Mouse (Mus musculus) CH12.LX (cell line): ENCODE data around the gene Tpd52l1. TPM values are rescaled to one million over a fixed set of nuclear protein-coding genes. Genes with fewer than 3 reads are reported as not detected.

Experiments
- DNase-seq: peaks from one replicate; pipeline ENCODE4 v3.0.0-alpha.2; 2013; ENCODE audit errors: extremely low read depth
- H3K27ac ChIP-seq: 2 replicates; pipeline ENCODE4 v1.5.1; 2012; ENCODE audit warnings: low read depth, mild to moderate bottlenecking, control low read depth, moderate library complexity; ENCODE audit not compliant: insufficient read depth
- H3K27me3 ChIP-seq: replicated peaks from 2 replicates; pipeline ENCODE3; 2012; ENCODE audit warnings: inconsistent platforms
- H3K36me3 ChIP-seq, 2 experiments: replicated peaks in 1 of 2; 2 replicates each; pipeline versions ENCODE3 to v1.6.1; 2012; ENCODE audit warnings: inconsistent platforms in 1 of 2, low read length in 1 of 2, mild to moderate bottlenecking in 1 of 2, mixed read lengths in 1 of 2, moderate library complexity in 1 of 2; ENCODE audit not compliant: control insufficient read depth in 1 of 2, insufficient read depth in 1 of 2
- H3K4me1 ChIP-seq, 2 experiments: 2 replicates each; pipeline ENCODE4 v1.6.1; 2012; ENCODE audit warnings: inconsistent platforms in 1 of 2, moderate library complexity in 1 of 2; ENCODE audit not compliant: insufficient read depth in 2 of 2, control insufficient read depth in 1 of 2
- H3K4me2 ChIP-seq: 2 replicates; pipeline ENCODE4 v1.6.1; 2012; ENCODE audit warnings: low read depth, mild to moderate bottlenecking, control low read depth; ENCODE audit not compliant: poor library complexity, insufficient read depth, severe bottlenecking
- H3K4me3 ChIP-seq, 3 experiments: fragments of 150-350 bp in 1 of 3; sonication (generic) in 1 of 3; replicated peaks in 1 of 3; 2 replicates each; pipeline versions ENCODE3 to v1.5.1; 2011 to 2012; ENCODE audit warnings: low read depth in 2 of 3, low read length in 2 of 3, mild to moderate bottlenecking in 2 of 3, moderate library complexity in 2 of 3, control low read depth in 1 of 3, improper control_type of control experiment in 1 of 3, inconsistent platforms in 1 of 3, mixed read lengths in 1 of 3; ENCODE audit not compliant: poor library complexity in 1 of 3
- H3K79me2 ChIP-seq: replicated peaks from 2 replicates; pipeline ENCODE4 v1.6.1; 2012; ENCODE audit warnings: mild to moderate bottlenecking, moderate library complexity; ENCODE audit not compliant: control insufficient read depth, poor library complexity, insufficient read depth, severe bottlenecking; ENCODE audit errors: extremely low read depth
- H3K9ac ChIP-seq: 2 replicates; pipeline ENCODE4 v1.6.1; 2012; ENCODE audit warnings: low read depth, mild to moderate bottlenecking, control low read depth, moderate library complexity; ENCODE audit not compliant: insufficient read depth
- H3K9me3 ChIP-seq: replicated peaks from 2 replicates; pipeline ENCODE3; 2012; ENCODE audit warnings: low read length, inconsistent platforms, mixed read lengths
- CHD2 ChIP-seq: IDR thresholded peaks from 2 replicates; pipeline ENCODE4 v1.6.1; 2011; ENCODE audit warnings: low read length, improper control_type of control experiment
- E2F4 ChIP-seq: IDR thresholded peaks from 2 replicates; pipeline ENCODE4 v1.6.1; 2011; ENCODE audit warnings: low read depth, low read length, improper control_type of control experiment; ENCODE audit not compliant: insufficient replicate concordance
- ELF1 ChIP-seq: IDR thresholded peaks from 2 replicates; pipeline ENCODE4 v1.6.1; 2014; ENCODE audit warnings: low read depth, mild to moderate bottlenecking, inconsistent platforms, low read length, improper control_type of control experiment
- EP300 ChIP-seq: IDR thresholded peaks from 2 replicates; pipeline ENCODE4 v1.6.1; 2011; ENCODE audit warnings: low read length, improper control_type of control experiment
- ETS1 ChIP-seq: conservative IDR thresholded peaks from 2 replicates; pipeline ENCODE4 v1.6.1; 2012; ENCODE audit warnings: low read depth, mild to moderate bottlenecking, inconsistent platforms, low read length, improper control_type of control experiment, moderate library complexity
- GABPA ChIP-seq: IDR thresholded peaks from 2 replicates; pipeline ENCODE4 v1.6.1; 2012; ENCODE audit warnings: low read depth, low read length, improper control_type of control experiment, inconsistent platforms; ENCODE audit not compliant: insufficient replicate concordance
- HCFC1 ChIP-seq: IDR thresholded peaks from 2 replicates; pipeline ENCODE4 v1.6.1; 2012; ENCODE audit warnings: low read depth, mild to moderate bottlenecking, inconsistent platforms, low read length, improper control_type of control experiment
- IRF4 ChIP-seq: IDR thresholded peaks from 2 replicates; pipeline ENCODE4 v1.6.1; 2014; ENCODE audit warnings: low read depth, mild to moderate bottlenecking, inconsistent platforms, low read length, improper control_type of control experiment
- KAT2A ChIP-seq: IDR thresholded peaks from 2 replicates; pipeline ENCODE4 v1.6.1; 2012; ENCODE audit warnings: low read length, improper control_type of control experiment, inconsistent platforms; ENCODE audit not compliant: insufficient replicate concordance
- MXI1 ChIP-seq: IDR thresholded peaks from 2 replicates; pipeline ENCODE4 v1.6.1; 2011; ENCODE audit warnings: mild to moderate bottlenecking, low read depth, low read length, improper control_type of control experiment
- MYC ChIP-seq: IDR thresholded peaks from 2 replicates; pipeline ENCODE4 v1.6.1; 2011; ENCODE audit warnings: low read depth, mild to moderate bottlenecking, improper control_type of control experiment, low read length
- POLR2A ChIP-seq: IDR thresholded peaks from 2 replicates; pipeline ENCODE4 v1.6.1; 2011; ENCODE audit warnings: low read depth, mild to moderate bottlenecking, improper control_type of control experiment, low read length
- POLR2AphosphoS2 ChIP-seq: IDR thresholded peaks from 2 replicates; pipeline ENCODE4 v1.6.1; 2011; ENCODE audit warnings: low read depth, low read length, improper control_type of control experiment
- RAD21 ChIP-seq: IDR thresholded peaks from 2 replicates; pipeline ENCODE4 v1.6.1; 2011; ENCODE audit warnings: low read depth, mild to moderate bottlenecking, low read length, improper control_type of control experiment, moderate library complexity
- RCOR1 ChIP-seq: conservative IDR thresholded peaks from 2 replicates; pipeline ENCODE4 v1.6.1; 2012; ENCODE audit warnings: low read depth, mild to moderate bottlenecking, inconsistent platforms, low read length, improper control_type of control experiment
- SIN3A ChIP-seq: IDR thresholded peaks from 2 replicates; pipeline ENCODE4 v1.6.1; 2012; ENCODE audit warnings: low read length, improper control_type of control experiment, inconsistent platforms
- SMC3 ChIP-seq: IDR thresholded peaks from 2 replicates; pipeline ENCODE4 v1.6.1; 2011; ENCODE audit warnings: low read depth, low read length, improper control_type of control experiment
- USF1 ChIP-seq: IDR thresholded peaks from 2 replicates; pipeline ENCODE4 v1.6.1; 2014; ENCODE audit warnings: low read depth, mild to moderate bottlenecking, inconsistent platforms, low read length, improper control_type of control experiment
- ZC3H11A ChIP-seq: IDR thresholded peaks from 2 replicates; pipeline ENCODE4 v1.6.1; 2012; ENCODE audit warnings: low read depth, mild to moderate bottlenecking, inconsistent platforms, low read length, improper control_type of control experiment
- dilution Hi-C: fragments of 300-500 bp; cut with MboI; formaldehyde crosslinking; loops from 2 replicates; pipeline ENCODE4 v1.14.3; 2020; ENCODE audit warnings: low sequenced_read_pairs; ENCODE audit not compliant: extremely low pct_unique_long_range_greater_than_20kb, extremely low pct_ligation_motif_present
- in situ Hi-C: fragments of 300-500 bp; cut with MboI; formaldehyde crosslinking; loops from 3 replicates; pipeline ENCODE4 v1.14.3; 2019; ENCODE audit warnings: low sequenced_read_pairs, low pct_ligation_motif_present, low pct_unique_long_range_greater_than_20kb, mixed read lengths
- polyA plus RNA-seq: library from polyadenylated mRNA; unstranded; fragments of >175 nt; gene quantifications from 2 replicates; pipeline ENCODE4 v1.2.1, GENCODE M21; 2012; ENCODE audit warnings: low read depth; ENCODE audit not compliant: insufficient read length
- total RNA-seq, 2 experiments: library from RNA; depleted of rRNA; stranded (reverse); fragments of 300-350 nt in 1 of 2; fragments of >200 nt in 1 of 2; gene quantifications; 2 replicates each; pipeline ENCODE4 v1.2.3; 2012 to 2014

Gene Tpd52l1
- total and polyA plus RNA-seq, 3 experiments, result not detected

DNA sequence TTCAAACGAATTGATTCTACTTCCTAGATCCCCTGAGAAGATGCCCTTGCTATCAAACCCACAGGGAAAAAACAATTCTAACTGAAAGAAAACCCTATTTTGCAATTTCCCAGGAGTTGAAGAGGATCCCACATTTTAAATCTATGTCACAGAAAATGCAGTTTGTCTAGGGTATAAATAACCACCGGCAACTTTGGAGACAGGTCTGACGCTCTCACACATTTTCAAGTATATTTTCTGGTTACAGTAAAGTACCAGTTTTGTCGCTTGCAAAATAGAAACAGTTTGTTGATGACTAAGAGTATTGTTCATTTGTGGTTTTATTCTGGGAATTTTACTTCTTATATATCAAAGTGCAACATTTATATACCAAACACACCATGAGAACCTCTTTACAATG is 9.7 kb downstream of the Tpd52l1 start:
- no peak for DNase-seq
- dilution Hi-C loops, result no loop called here
- no peak for TF ChIP-seq GABPA
- TF ChIP-seq MXI1, result no peak
- TF ChIP-seq ZC3H11A, result no peak
- no peak for TF ChIP-seq CHD2
- no peak for TF ChIP-seq MYC
- TF ChIP-seq POLR2A, result no peak
- TF ChIP-seq IRF4, result no peak
- TF ChIP-seq RAD21, result no peak
- no peak for TF ChIP-seq RCOR1
- TF ChIP-seq EP300, result no peak
- TF ChIP-seq HCFC1, result no peak
- no peak for TF ChIP-seq ELF1
- no peak for TF ChIP-seq POLR2AphosphoS2
- TF ChIP-seq SMC3, result no peak
- no peak for TF ChIP-seq E2F4
- no peak for TF ChIP-seq ETS1
- Histone ChIP-seq H3K4me3 (no peak overlapping the region), H3K79me2 (no peaks in the 10 kb centered on the region), H3K4me1 (no peaks in the 10 kb centered on the region), H3K9ac (no peak overlapping the region), H3K36me3 (no peaks in the 10 kb centered on the region), H3K9me3 (no peaks in the 10 kb centered on the region), H3K27ac (no peak overlapping the region), H3K4me2 (no peak overlapping the region), H3K27me3 (no peaks in the 10 kb centered on the region)
- in situ Hi-C loops, result no loop called here

DNA sequence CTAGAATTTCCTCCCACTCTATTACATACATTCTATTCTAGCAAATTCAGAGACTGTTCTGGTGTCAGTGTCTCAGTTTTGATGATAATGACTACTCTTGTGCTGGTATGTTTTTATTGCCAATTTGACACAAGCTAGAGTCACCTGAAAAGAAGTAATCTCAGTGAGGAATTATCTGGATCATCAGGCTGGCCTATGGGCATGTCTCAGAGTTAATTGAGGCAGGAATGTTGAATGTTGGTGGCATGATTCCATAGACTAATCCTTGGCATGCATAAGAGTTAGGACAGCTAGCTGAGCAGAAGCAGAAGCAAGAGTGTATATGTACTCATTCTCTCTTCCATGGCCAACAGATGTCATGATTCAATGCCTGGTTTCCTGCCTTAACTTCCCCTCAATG is 27.8 kb downstream of the Tpd52l1 start:
- Histone ChIP-seq H3K9ac (no peak overlapping the region), H3K36me3 (no peaks in the 10 kb centered on the region), H3K79me2 (no peaks in the 10 kb centered on the region), H3K4me2 (no peak overlapping the region), H3K27ac (no peak overlapping the region), H3K9me3 (no peaks in the 10 kb centered on the region), H3K27me3 (no peaks in the 10 kb centered on the region), H3K4me3 (no peak overlapping the region), H3K4me1 (no peaks in the 10 kb centered on the region)
- no peak for DNase-seq
- in situ Hi-C loops, result no loop called here
- dilution Hi-C loops, result no loop called here
- TF ChIP-seq SIN3A (no peak), POLR2AphosphoS2 (no peak), RAD21 (no peak), E2F4 (no peak), USF1 (no peak), KAT2A (no peak)
